Mouse (Mus musculus) intestine, embryonic 15.5 days (tissue): ENCODE measurements at regions not wholly inside any gene's neighbourhood (a gene's known extent, or its start where the extent isn't known, plus 50 kb on each side); places are given as distances from the start of the nearest gene placed in this dataset.

Experiments used
- ATAC-seq: fragments of 200-750 bp; cut with Nextera tagmentation; 2 replicates; pipeline ENCODE4 v1.8.0; 2017; ENCODE audit warnings: moderate TSS enrichment, moderate library complexity
- H3K27ac ChIP-seq: fragments of 300-500 bp; sonication (generic); 2 replicates; pipeline ENCODE4 v1.5.1; 2015; ENCODE audit warnings: mild to moderate bottlenecking, inconsistent platforms
- H3K27me3 ChIP-seq: fragments of 300-500 bp; sonication (generic); replicated peaks from 2 replicates; pipeline ENCODE4 v1.6.1; 2015; ENCODE audit warnings: inconsistent platforms
- H3K36me3 ChIP-seq: fragments of 300-500 bp; sonication (generic); 2 replicates; pipeline ENCODE4 v1.6.1; 2015; ENCODE audit warnings: inconsistent platforms
- H3K4me1 ChIP-seq: fragments of 300-500 bp; sonication (generic); replicated peaks from 2 replicates; pipeline ENCODE4 v1.6.1; 2015; ENCODE audit warnings: inconsistent platforms
- H3K4me2 ChIP-seq: fragments of 300-500 bp; sonication (generic); replicated peaks from 2 replicates; pipeline ENCODE4 v1.6.1; 2015; ENCODE audit warnings: mild to moderate bottlenecking, inconsistent platforms
- H3K4me3 ChIP-seq: fragments of 300-500 bp; sonication (generic); replicated peaks from 2 replicates; pipeline ENCODE4 v1.5.1; 2015; ENCODE audit warnings: inconsistent platforms
- H3K9ac ChIP-seq: fragments of 300-500 bp; sonication (generic); 2 replicates; pipeline ENCODE4 v1.6.1; 2015; ENCODE audit warnings: inconsistent platforms
- H3K9me3 ChIP-seq: fragments of 300-500 bp; sonication (generic); 2 replicates; pipeline ENCODE4 v1.6.1; 2016; ENCODE audit warnings: inconsistent platforms
- WGBS: fragments of 180-500 bp; shearing (Covaris S2); methylation state at CpG from one replicate; pipeline ENCODE4 v1.1.7; 2015; 5-methylcytosine and 5-hydroxymethylcytosine counted together

DNA sequence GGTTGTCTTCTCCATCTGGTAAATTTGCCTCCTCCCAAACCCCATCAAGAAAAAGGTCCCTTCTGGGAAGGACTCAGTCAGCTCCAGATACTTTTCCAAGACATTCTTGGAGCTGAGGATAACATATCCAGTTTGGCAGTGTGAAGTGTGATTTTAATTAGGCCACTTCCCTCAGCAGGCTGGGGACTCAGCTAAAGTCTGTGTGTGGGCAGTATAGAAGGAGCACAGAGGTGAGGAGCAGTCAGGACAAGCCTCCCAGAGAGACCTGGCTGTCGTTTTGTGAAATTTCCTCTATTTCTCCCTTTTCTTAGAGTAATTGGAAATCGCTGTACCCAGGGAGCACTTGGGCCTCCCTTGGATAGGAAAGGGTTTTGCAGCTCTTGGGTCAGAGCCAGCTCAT is 195.4 kb upstream of the Pappa start:
- H3K4me3 ChIP-seq: no peak overlapping the region
- H3K27me3 ChIP-seq: no peaks in the 10 kb centered on the region
- ATAC-seq: no peak
- WGBS: 62% methylated on average over 2 of the region's 2 CpGs
- no peak overlapping the region for H3K4me2 ChIP-seq
- H3K9ac ChIP-seq: no peak overlapping the region
- H3K4me1 ChIP-seq: no peaks in the 10 kb centered on the region
- H3K36me3 ChIP-seq: no peaks in the 10 kb centered on the region
- H3K27ac ChIP-seq: no peak overlapping the region
- H3K9me3 ChIP-seq: no peaks in the 10 kb centered on the region

GRCm38 (mm10) chr4:64945547-64945946 is 178.4 kb upstream of the Pappa start:
- Histone ChIP-seq H3K9me3 (no peaks in the 10 kb centered on the region), H3K27me3 (no peaks in the 10 kb centered on the region), H3K4me1 (no peaks in the 10 kb centered on the region), H3K4me3 (no peak overlapping the region), H3K27ac (no peak overlapping the region), H3K9ac (no peak overlapping the region), H3K4me2 (no peak overlapping the region), H3K36me3 (no peaks in the 10 kb centered on the region)
- no peak for ATAC-seq

DNA sequence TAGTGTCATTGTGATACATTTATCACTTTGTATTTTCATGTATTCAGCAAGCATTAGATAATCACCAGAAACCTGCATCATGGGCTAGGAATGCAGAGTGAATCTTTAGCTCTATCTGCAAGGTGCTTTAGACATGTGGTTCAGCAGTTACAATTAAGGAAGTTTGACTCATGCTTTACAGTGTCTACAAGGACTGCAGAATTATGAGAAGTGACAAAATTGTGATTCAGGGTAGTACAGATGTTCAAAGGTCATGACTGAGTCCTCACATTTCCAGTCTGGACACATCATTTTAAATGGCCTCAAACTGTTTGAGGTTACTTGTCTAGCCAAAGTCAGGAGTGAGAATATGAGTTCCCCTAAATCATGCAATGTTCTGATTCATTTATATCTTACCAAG is 171.3 kb upstream of the Pappa start:
- ATAC-seq: no peak
- no peak overlapping the region for H3K27ac ChIP-seq
- H3K4me2 ChIP-seq: no peak overlapping the region
- H3K27me3 ChIP-seq: no peaks in the 10 kb centered on the region
- H3K36me3 ChIP-seq: no peaks in the 10 kb centered on the region
- H3K9ac ChIP-seq: no peak overlapping the region
- no peak overlapping the region for H3K4me3 ChIP-seq
- no peaks in the 10 kb centered on the region for H3K4me1 ChIP-seq
- H3K9me3 ChIP-seq: no peaks in the 10 kb centered on the region

DNA sequence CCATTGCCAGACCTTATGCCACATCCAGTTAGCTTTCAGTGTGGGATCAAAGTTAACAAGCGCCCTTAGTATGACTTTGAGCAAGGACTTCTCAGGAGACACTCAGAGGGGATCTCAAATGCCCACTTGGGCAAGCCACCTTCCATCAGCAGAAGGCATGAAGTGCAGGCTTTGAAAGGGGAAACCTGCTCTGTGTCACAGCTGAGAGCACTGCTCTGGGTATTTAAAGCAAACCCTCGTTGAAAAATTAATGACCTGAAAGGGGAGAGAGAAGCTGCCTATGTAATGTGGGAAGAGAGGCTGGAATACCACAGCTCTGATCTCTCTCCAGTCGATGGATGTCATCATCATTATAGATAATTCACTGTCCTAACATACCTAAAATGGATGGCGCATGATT is 165.1 kb upstream of the Pappa start:
- WGBS: 66% methylated on average over 4 of the region's 4 CpGs
- ATAC-seq: no peak
- no peak overlapping the region for H3K4me2 ChIP-seq

DNA sequence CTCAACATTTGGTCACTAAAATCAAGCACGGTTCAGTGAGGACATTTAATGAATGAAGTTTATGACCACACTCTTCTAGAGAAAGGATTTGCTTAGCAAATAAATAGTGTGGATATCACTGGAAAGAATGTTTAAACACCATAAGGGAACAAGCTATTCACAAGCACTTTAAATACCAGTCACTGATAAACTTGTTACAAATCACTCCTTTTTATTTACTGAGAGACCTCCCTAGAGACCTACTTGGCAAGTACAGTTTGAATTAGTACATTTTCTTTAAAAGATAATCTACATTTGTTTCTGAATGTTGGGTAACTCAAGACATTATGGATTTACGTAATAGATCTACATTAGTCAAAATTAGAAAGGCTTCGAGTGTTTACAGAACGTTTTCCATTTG is 162.2 kb upstream of the Pappa start:
- WGBS: 25% methylated on average over 4 of the region's 4 CpGs
- H3K4me2 ChIP-seq: no peak overlapping the region

More for the DNA sequence above, 165.1 kb upstream of the Pappa start:
- no peaks in the 10 kb centered on the region for H3K36me3 ChIP-seq
- no peaks in the 10 kb centered on the region for H3K9me3 ChIP-seq
- H3K9ac ChIP-seq: no peak overlapping the region
- no peak overlapping the region for H3K27ac ChIP-seq
- no peaks in the 10 kb centered on the region for H3K27me3 ChIP-seq
- H3K4me3 ChIP-seq: no peak overlapping the region
- H3K4me1 ChIP-seq: no peaks in the 10 kb centered on the region

More for the DNA sequence above, 162.2 kb upstream of the Pappa start:
- Histone ChIP-seq H3K9me3 (no peaks in the 10 kb centered on the region), H3K9ac (no peak overlapping the region), H3K4me1 (no peaks in the 10 kb centered on the region), H3K27me3 (no peaks in the 10 kb centered on the region), H3K4me3 (no peak overlapping the region), H3K27ac (no peak overlapping the region), H3K36me3 (no peaks in the 10 kb centered on the region)
- no peak for ATAC-seq
